Comparison of ENCODE assay signal across 8 mouse cellular contexts in the genomic region with DNA sequence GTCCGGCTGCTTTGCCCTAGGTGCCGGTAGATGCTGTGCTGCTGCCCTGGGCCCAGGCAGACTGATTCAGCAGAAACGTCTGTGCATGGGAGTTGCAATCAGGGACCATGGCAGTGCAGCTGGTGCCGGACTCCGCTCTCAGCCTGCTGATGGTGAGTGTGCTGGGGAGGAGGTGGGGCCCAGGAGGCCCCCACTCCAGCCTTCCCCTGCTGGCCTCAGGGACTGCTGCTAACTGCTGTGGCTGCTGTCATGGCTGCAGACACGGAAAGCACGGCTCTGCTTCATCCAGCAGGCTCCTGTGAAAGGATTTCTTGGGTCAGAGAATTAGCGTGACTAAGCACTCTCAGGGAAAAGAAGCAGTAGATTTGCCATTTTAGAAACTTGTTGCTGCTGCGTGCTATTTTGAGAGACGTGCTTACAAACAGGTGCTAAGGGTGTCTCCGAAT. TPM values are rescaled to one million over a fixed set of nuclear protein-coding genes. Genes with fewer than 3 reads are reported as not detected.
A peak's percentile ranks its signal among the peaks of the same experiment; 100 is the strongest.
DNase-seq lines count a peak whose midpoint lies in the region; ATAC-seq lines count a peak whose summit lies in the region.

No protein-coding gene starts in this region.

- H3K4me2 ChIP-seq in kidney, embryonic 16.5 days (replicated peaks; ENCODE audit: low read depth, low read length): peak overlapping the region; percentile 26

- WGBS in kidney, embryonic 16.5 days: 34% methylated on average over 11 of the region's 11 CpGs
- 45% methylated on average over 11 of the region's 11 CpGs for whole genome bisulfite sequencing in hindbrain, embryonic 10.5 days

- H3K4me3 ChIP-seq in kidney, embryonic 16.5 days (ENCODE audit: low read length): no peak overlapping the region
- H3K4me3 ChIP-seq in hindbrain, embryonic 10.5 days: no peak overlapping the region

- DNase-seq in kidney, postnatal 25 days: no peak
- DNase-seq in embryo, embryonic 10.5 days (ENCODE audit: low spot score): peak; percentile 51
- peak; percentile 35 for DNase-seq in hindbrain, embryonic 10.5 days (ENCODE audit: low spot score)
- DNase-seq in left cerebral cortex, postnatal 4 days: peak; percentile 34
- DNase-seq in right cerebral cortex, postnatal 14 days: peak; percentile 22
- DNase-seq in thymus, postnatal 0 days (ENCODE audit: low spot score): no peak
- no peak for DNase-seq in thymus, postnatal 14 days

- peak; percentile 39; the same call in 1 of the 2 replicates for ATAC-seq in kidney, embryonic 16.5 days (ENCODE audit: low FRiP score, low TSS enrichment)

- H3K27ac ChIP-seq in kidney, embryonic 16.5 days (ENCODE audit: low read length): no peak overlapping the region
- peak overlapping the region; percentile 64 for H3K27ac ChIP-seq in hindbrain, embryonic 10.5 days

- no peaks in the 10 kb centered on the region for H3K9me3 ChIP-seq in kidney, embryonic 16.5 days (ENCODE audit: low read length)
- no peaks in the 10 kb centered on the region for H3K9me3 ChIP-seq in hindbrain, embryonic 10.5 days

- H3K9ac ChIP-seq in kidney, embryonic 16.5 days (replicated peaks; ENCODE audit: low read length): 0 out of 2 replicates have a peak overlapping the region, but pooled peaks have one; percentile 38

- intact Hi-C loops in left cerebral cortex, postnatal 4 days (cut with DNase I): loop anchor here (10.0 kb wide), 1 partner anchor 204 kb away; no protein-coding TSS in a partner anchor

- no peaks in the 10 kb centered on the region for H3K27me3 ChIP-seq in kidney, embryonic 16.5 days (ENCODE audit: insufficient read depth, low read length)
- H3K27me3 ChIP-seq in hindbrain, embryonic 10.5 days (ENCODE audit: insufficient read depth, poor library complexity, severe bottlenecking): no peaks in the 10 kb centered on the region

- peaks cover 9% of the 10 kb centered on the region; the same call in 1 of the 2 replicates for H3K4me1 ChIP-seq in kidney, embryonic 16.5 days (ENCODE audit: insufficient read depth, low read length)
- peaks cover 15% of the 10 kb centered on the region for H3K4me1 ChIP-seq in hindbrain, embryonic 10.5 days (replicated peaks)

- H3K36me3 ChIP-seq in kidney, embryonic 16.5 days (ENCODE audit: insufficient read depth, low read length): no peaks in the 10 kb centered on the region
- no peaks in the 10 kb centered on the region for H3K36me3 ChIP-seq in hindbrain, embryonic 10.5 days

RNA-seq across cellular contexts. Expression of gene Frmd4a, which starts 0.9 kb away (rescaled TPM):
- 31.2 and 36.2 TPM in 2 replicates for polyA plus RNA-seq in kidney, embryonic 16.5 days (2015; fragmentation: Nextera tagmentation; extraction: Ambion mirVana)
- 42.7 and 49.1 TPM in 2 replicates for polyA plus RNA-seq in hindbrain, embryonic 10.5 days (2016; fragmentation: Nextera tagmentation; extraction: Ambion mirVana)
- total RNA-seq in left cerebral cortex, postnatal 4 days (2021): 100 to 1,000 TPM; 216 to 254 TPM
- 8.3 and 9.5 TPM in 2 replicates for polyA plus RNA-seq in thymus, postnatal 0 days (2015; fragmentation: Nextera tagmentation; extraction: Ambion mirVana)

Comparison
In these comparisons a context has a peak if more than half of its experiments do, and no peak if none do; other contexts are left out.
1. DNase-seq: peak in embryo, embryonic 10.5 days (single experiment), hindbrain, embryonic 10.5 days (single experiment), left cerebral cortex, postnatal 4 days (single experiment) and right cerebral cortex, postnatal 14 days (single experiment); none in kidney, postnatal 25 days (0 of 2), thymus, postnatal 0 days (single experiment) and thymus, postnatal 14 days (single experiment).